Mouse (Mus musculus): ENCODE measurements around the gene Pdlim4.

DNA sequence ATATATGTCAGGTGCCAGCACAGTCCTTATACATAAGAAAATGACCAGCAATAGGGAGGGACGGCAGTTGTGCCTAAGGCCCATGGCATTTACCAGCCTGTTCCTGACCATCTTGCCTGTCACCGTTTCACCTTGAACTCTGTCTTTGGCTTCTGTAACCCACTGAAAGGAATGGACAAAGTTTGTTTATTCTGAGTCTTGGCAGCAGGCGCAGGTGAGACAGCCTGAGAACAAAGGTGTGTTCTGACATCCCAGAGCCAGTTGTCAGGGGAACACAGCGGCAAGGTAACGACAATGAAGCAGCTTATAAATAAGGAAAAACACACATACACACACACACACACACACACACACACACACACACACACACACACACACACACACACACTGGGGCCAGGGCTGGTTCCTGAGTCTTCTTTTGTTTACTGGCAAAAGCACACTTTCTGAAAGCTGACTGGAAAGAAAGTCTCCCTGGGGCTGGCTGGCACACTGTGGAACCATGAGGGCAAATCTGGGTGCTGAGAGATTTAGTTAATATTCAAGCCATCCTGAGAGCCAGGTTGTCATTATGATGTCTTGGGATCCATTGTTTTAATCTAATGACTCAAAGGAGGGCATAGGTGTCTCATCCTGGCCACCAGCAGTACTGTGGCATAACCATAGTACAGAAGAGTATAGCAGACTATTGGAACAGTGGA lies 47.3 kb downstream of the Pdlim4 start:
- TF ChIP-seq CTCF (IDR thresholded peaks at IDR 0.05; ENCODE audit: low read depth) (no peak), EP300 (IDR thresholded peaks at IDR 0.05; ENCODE audit: low read depth) (no peak)

Measured in liver, postnatal 0 days (tissue).